In the genomic region with DNA sequence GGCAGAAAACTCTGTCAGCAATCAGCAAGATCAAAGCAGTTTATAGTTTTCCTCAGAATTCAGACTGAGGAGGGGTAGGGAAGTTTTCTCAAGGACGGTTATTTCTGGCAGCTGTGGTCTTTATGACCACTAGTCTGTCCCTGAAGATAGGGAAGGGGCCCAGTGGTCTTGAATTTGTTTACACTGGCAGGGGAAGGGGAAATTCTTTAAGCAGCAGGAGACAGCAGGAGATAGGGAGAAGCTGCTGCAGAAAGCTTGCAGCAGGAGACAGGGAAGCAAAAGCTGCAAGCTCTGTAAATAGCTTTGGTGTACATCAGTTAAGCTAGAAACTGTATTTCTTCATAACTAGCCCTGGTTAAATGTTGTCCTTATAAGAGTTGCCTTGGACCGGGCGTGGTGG, we compare ENCODE assay signal across 11 mouse cellular contexts. TPM values are rescaled to one million over a fixed set of nuclear protein-coding genes. Genes with fewer than 3 reads are reported as not detected.
DNase-seq lines count a peak whose midpoint lies in the region; ATAC-seq and TF ChIP-seq lines count a peak whose summit lies in the region.
"Had no signal": no experiment of that assay in that cellular context is flagged by ENCODE, and none has a peak within 500 bp of the region (broad histone marks: within the 10 kb centered on the region; RNA-seq: fewer than 3 reads in every experiment).

No protein-coding gene starts in this region.

- peaks cover 12% of the 10 kb centered on the region; the same call in 1 of the 2 replicates for H3K36me3 ChIP-seq in embryonic facial prominence, embryonic 13.5 days
- peaks cover 31% of the 10 kb centered on the region for H3K36me3 ChIP-seq in embryonic facial prominence, embryonic 10.5 days (replicated peaks)
- H3K36me3 ChIP-seq in liver, embryonic 12.5 days: peaks cover 65% of the 10 kb centered on the region
- H3K36me3 ChIP-seq: hindbrain, embryonic 15.5 days; midbrain, embryonic 12.5 days had no signal

- H3K4me1 ChIP-seq in embryonic facial prominence, embryonic 13.5 days: peaks cover 22% of the 10 kb centered on the region
- peaks cover 23% of the 10 kb centered on the region for H3K4me1 ChIP-seq in embryonic facial prominence, embryonic 10.5 days
- H3K4me1 ChIP-seq in bone marrow macrophage, adult 2 months (ENCODE audit: control insufficient read depth, insufficient read depth, low read length): peaks cover 50% of the 10 kb centered on the region
- peaks cover 73% of the 10 kb centered on the region for H3K4me1 ChIP-seq in liver, embryonic 12.5 days

- no peaks in the 10 kb centered on the region for H3K27me3 ChIP-seq in embryonic facial prominence, embryonic 13.5 days
- no peaks in the 10 kb centered on the region for H3K27me3 ChIP-seq in embryonic facial prominence, embryonic 10.5 days (replicated peaks; ENCODE audit: low read depth, poor library complexity, severe bottlenecking)
- no peaks in the 10 kb centered on the region for H3K27me3 ChIP-seq in liver, embryonic 12.5 days (replicated peaks)
- H3K27me3 ChIP-seq: hindbrain, embryonic 15.5 days; midbrain, embryonic 12.5 days; Patski had no signal

- 0 out of 2 replicates have a peak overlapping the region, but pooled peaks have one; percentile 2 for H3K4me2 ChIP-seq in embryonic facial prominence, embryonic 13.5 days
- H3K4me2 ChIP-seq in liver, embryonic 12.5 days: peak overlapping the region; percentile 84
- H3K4me2 ChIP-seq: midbrain, embryonic 12.5 days had no signal

- no peak for ATAC-seq in embryonic facial prominence, embryonic 13.5 days (ENCODE audit: insufficient number of reproducible peaks, insufficient read depth, low FRiP score, low TSS enrichment, low read depth)
- ATAC-seq in liver, embryonic 12.5 days: no peak
- ATAC-seq: Patski had no signal

- H3K4me3 ChIP-seq in embryonic facial prominence, embryonic 13.5 days: no peak overlapping the region
- H3K4me3 ChIP-seq in embryonic facial prominence, embryonic 10.5 days: no peak overlapping the region
- H3K4me3 ChIP-seq in layer of hippocampus, adult 2 months: no peak overlapping the region; the same call in 1 of the 2 replicates
- peak overlapping the region; percentile 45 for H3K4me3 ChIP-seq in bone marrow macrophage, adult 2 months (ENCODE audit: insufficient read depth, low read length)
- H3K4me3 ChIP-seq in liver, embryonic 12.5 days: peak overlapping the region; percentile 78
- H3K4me3 ChIP-seq: hindbrain, embryonic 15.5 days; midbrain, embryonic 12.5 days had no signal

- 81% methylated on average over 3 of the region's 3 CpGs for WGBS in embryonic facial prominence, embryonic 13.5 days
- 84% methylated on average over 3 of the region's 3 CpGs for WGBS in embryonic facial prominence, embryonic 10.5 days
- WGBS in liver, embryonic 12.5 days (ENCODE audit: insufficient replicate concordance): 18% methylated on average over 3 of the region's 3 CpGs

- no peak overlapping the region for H3K27ac ChIP-seq in embryonic facial prominence, embryonic 13.5 days
- no peak overlapping the region for H3K27ac ChIP-seq in embryonic facial prominence, embryonic 10.5 days (replicated peaks)
- H3K27ac ChIP-seq in layer of hippocampus, adult 2 months: peak overlapping the region; percentile 83; the same call in 1 of the 2 replicates
- H3K27ac ChIP-seq in bone marrow macrophage, adult 2 months (ENCODE audit: insufficient read depth, low read depth, low read length): peak overlapping the region; percentile 94
- peak overlapping the region; percentile 99 for H3K27ac ChIP-seq in liver, embryonic 12.5 days
- H3K27ac ChIP-seq: hindbrain, embryonic 15.5 days; midbrain, embryonic 12.5 days had no signal

- TF ChIP-seq CTCF in layer of hippocampus, adult 2 months (conservative IDR thresholded peaks at IDR 0.05): no peak
- TF ChIP-seq CTCF in bone marrow macrophage, adult 2 months (IDR thresholded peaks at IDR 0.05; ENCODE audit: low read depth, low read length): no peak

- no peak for DNase-seq in embryonic facial prominence, embryonic 10.5 days (ENCODE audit: low spot score)
- DNase-seq in layer of hippocampus, adult 2 months (ENCODE audit: low spot score in 2 of 2): no peak
- DNase-seq in layer of hippocampus, adult 18-20 months (ENCODE audit: low spot score in 2 of 2): no peak
- no peak for DNase-seq in adrenal gland, postnatal 14 days
- DNase-seq in adrenal gland, postnatal 10 days: no peak

- TF ChIP-seq POLR2A in bone marrow macrophage, adult 2 months (IDR thresholded peaks at IDR 0.05; ENCODE audit: borderline replicate concordance, low read depth, low read length): no peak

- H3K9ac ChIP-seq in embryonic facial prominence, embryonic 13.5 days: 0 out of 2 replicates have a peak overlapping the region, but pooled peaks have one; percentile 27
- H3K9ac ChIP-seq in liver, embryonic 12.5 days: peak overlapping the region; percentile 92
- H3K9ac ChIP-seq: hindbrain, embryonic 15.5 days; midbrain, embryonic 12.5 days had no signal

- no peaks in the 10 kb centered on the region for H3K9me3 ChIP-seq in embryonic facial prominence, embryonic 13.5 days
- no peaks in the 10 kb centered on the region for H3K9me3 ChIP-seq in embryonic facial prominence, embryonic 10.5 days
- no peaks in the 10 kb centered on the region for H3K9me3 ChIP-seq in liver, embryonic 12.5 days (replicated peaks)
- H3K9me3 ChIP-seq: hindbrain, embryonic 15.5 days; midbrain, embryonic 12.5 days had no signal

RNA-seq across cellular contexts. Expression of a gene that starts 3.2 kb away (rescaled TPM):
- 26.4 and 35.6 TPM in 2 replicates for polyA plus RNA-seq in embryonic facial prominence, embryonic 13.5 days (2015; fragmentation: Nextera tagmentation; extraction: Ambion mirVana)
- 21.9 and 22.1 TPM in 2 replicates for polyA plus RNA-seq in embryonic facial prominence, embryonic 10.5 days (2016; fragmentation: Nextera tagmentation; extraction: Ambion mirVana)
- total RNA-seq in layer of hippocampus, adult 2 months (2021): 100 to 1,000 TPM; 198 to 204 TPM
- 100 to 1,000 TPM; 186 to 193 TPM for total RNA-seq in layer of hippocampus, adult 18-20 months (2021)
- 1,486 and 1,613 TPM in 2 replicates for polyA plus RNA-seq in bone marrow macrophage, adult 2 months (2012; ENCODE audit: insufficient read depth, insufficient read length, missing spikeins)
- 127 and 132 TPM in 2 replicates for polyA plus RNA-seq in liver, embryonic 12.5 days (2016; fragmentation: Nextera tagmentation; extraction: Ambion mirVana)
- total RNA-seq in adrenal gland, postnatal 14 days (2021): 390 and 468 TPM in 2 replicates
- 100 to 1,000 TPM; 350 to 392 TPM for total RNA-seq in adrenal gland, postnatal 10 days (2021)

RNA-seq across cellular contexts. Expression of a gene that starts 16.5 kb away (rescaled TPM):
- 105 and 113 TPM in 2 replicates for polyA plus RNA-seq in embryonic facial prominence, embryonic 13.5 days (2015; fragmentation: Nextera tagmentation; extraction: Ambion mirVana)
- polyA plus RNA-seq in embryonic facial prominence, embryonic 10.5 days (2016; fragmentation: Nextera tagmentation; extraction: Ambion mirVana): 189 and 194 TPM in 2 replicates
- total RNA-seq in layer of hippocampus, adult 2 months (2021): 10 to 100 TPM; 93.7 to 93.9 TPM
- 100 to 1,000 TPM in 1 of 2 experiments, 10 to 100 TPM in 1; 98.0 to 101 TPM for total RNA-seq in layer of hippocampus, adult 18-20 months (2021)
- polyA plus RNA-seq in bone marrow macrophage, adult 2 months (2012; ENCODE audit: insufficient read depth, insufficient read length, missing spikeins): 83.8 and 87.8 TPM in 2 replicates
- polyA plus RNA-seq in liver, embryonic 12.5 days (2016; fragmentation: Nextera tagmentation; extraction: Ambion mirVana): 133 and 134 TPM in 2 replicates
- total RNA-seq in adrenal gland, postnatal 14 days (2021): 44.2 and 46.9 TPM in 2 replicates
- 10 to 100 TPM; 46.9 to 60.8 TPM for total RNA-seq in adrenal gland, postnatal 10 days (2021)

RNA-seq across cellular contexts. Expression of a gene that starts 39.6 kb away (rescaled TPM):
- polyA plus RNA-seq in embryonic facial prominence, embryonic 13.5 days (2015; fragmentation: Nextera tagmentation; extraction: Ambion mirVana): 41.4 and 42.3 TPM in 2 replicates
- 31.3 and 33.4 TPM in 2 replicates for polyA plus RNA-seq in embryonic facial prominence, embryonic 10.5 days (2016; fragmentation: Nextera tagmentation; extraction: Ambion mirVana)
- 10 to 100 TPM; 49.0 to 50.4 TPM for total RNA-seq in layer of hippocampus, adult 2 months (2021)
- total RNA-seq in layer of hippocampus, adult 18-20 months (2021): 10 to 100 TPM; 51.4 to 53.1 TPM
- 8.5 and 13.2 TPM in 2 replicates for polyA plus RNA-seq in bone marrow macrophage, adult 2 months (2012; ENCODE audit: insufficient read depth, insufficient read length, missing spikeins)
- 18.2 and 20.4 TPM in 2 replicates for polyA plus RNA-seq in liver, embryonic 12.5 days (2016; fragmentation: Nextera tagmentation; extraction: Ambion mirVana)
- 29.9 and 33.4 TPM in 2 replicates for total RNA-seq in adrenal gland, postnatal 14 days (2021)
- 10 to 100 TPM; 24.8 to 26.4 TPM for total RNA-seq in adrenal gland, postnatal 10 days (2021)

Comparison
In these comparisons a context has a peak if more than half of its experiments do, and no peak if none do; other contexts are left out.
1. H3K27ac ChIP-seq: peak in layer of hippocampus, adult 2 months (single experiment), bone marrow macrophage, adult 2 months (single experiment) and liver, embryonic 12.5 days (single experiment); none in embryonic facial prominence, embryonic 13.5 days (single experiment) and embryonic facial prominence, embryonic 10.5 days (single experiment).
2. H3K4me3 ChIP-seq: peak in bone marrow macrophage, adult 2 months (single experiment) and liver, embryonic 12.5 days (single experiment); none in embryonic facial prominence, embryonic 13.5 days (single experiment), embryonic facial prominence, embryonic 10.5 days (single experiment) and layer of hippocampus, adult 2 months (single experiment).